Mouse (Mus musculus) embryo, embryonic 9.5 days (tissue): ENCODE data around the gene Vmn1r28.
"Not testable (repeated sequence)": the region's sequence is repeated elsewhere in the genome, so short reads cannot be mapped to it uniquely, and the experiment has no call there.

Source experiments
- DNase-seq: peaks from one replicate; pipeline ENCODE4 v3.0.0-alpha.2; 2017; ENCODE audit errors: extremely low spot score

Gene Vmn1r28

GRCm38 (mm10) chr6:58261737-58262136 is at the start of gene Vmn1r28:
Gene Vmn1r28 (plus strand): TSS chr6:58262037.
- no peak for DNase-seq

GRCm38 (mm10) chr6:58216119-58216518 is 45.7 kb upstream of the Vmn1r28 start:
- no peak for DNase-seq

GRCm38 (mm10) chr6:58218721-58219120 is 43.1 kb upstream of the Vmn1r28 start, which contains the start of gene Vmn1r27:
Gene Vmn1r27 (minus strand): TSS chr6:58218821.
- DNase-seq = no peak

- not testable (repeated sequence) for DNase-seq
Measured at GRCm38 (mm10) chr6:58279661-58280060, 17.8 kb downstream of the Vmn1r28 start.

- DNase-seq = no peak
Measured at GRCm38 (mm10) chr6:58292201-58292600, 30.4 kb downstream of the Vmn1r28 start.

- not testable (repeated sequence) for DNase-seq
Measured at GRCm38 (mm10) chr6:58298511-58298910, 36.7 kb downstream of the Vmn1r28 start.

GRCm38 (mm10) chr6:58301249-58301648 is 39.4 kb downstream of the Vmn1r28 start, which contains the start of gene Vmn1r29:
Gene Vmn1r29 (plus strand): TSS chr6:58301549.
- DNase-seq = no peak
